Mouse (Mus musculus): ENCODE measurements around the gene Unc5cl.
A peak's percentile ranks its signal among the peaks of the same experiment; 100 is the strongest.

The Unc5cl gene

DNA sequence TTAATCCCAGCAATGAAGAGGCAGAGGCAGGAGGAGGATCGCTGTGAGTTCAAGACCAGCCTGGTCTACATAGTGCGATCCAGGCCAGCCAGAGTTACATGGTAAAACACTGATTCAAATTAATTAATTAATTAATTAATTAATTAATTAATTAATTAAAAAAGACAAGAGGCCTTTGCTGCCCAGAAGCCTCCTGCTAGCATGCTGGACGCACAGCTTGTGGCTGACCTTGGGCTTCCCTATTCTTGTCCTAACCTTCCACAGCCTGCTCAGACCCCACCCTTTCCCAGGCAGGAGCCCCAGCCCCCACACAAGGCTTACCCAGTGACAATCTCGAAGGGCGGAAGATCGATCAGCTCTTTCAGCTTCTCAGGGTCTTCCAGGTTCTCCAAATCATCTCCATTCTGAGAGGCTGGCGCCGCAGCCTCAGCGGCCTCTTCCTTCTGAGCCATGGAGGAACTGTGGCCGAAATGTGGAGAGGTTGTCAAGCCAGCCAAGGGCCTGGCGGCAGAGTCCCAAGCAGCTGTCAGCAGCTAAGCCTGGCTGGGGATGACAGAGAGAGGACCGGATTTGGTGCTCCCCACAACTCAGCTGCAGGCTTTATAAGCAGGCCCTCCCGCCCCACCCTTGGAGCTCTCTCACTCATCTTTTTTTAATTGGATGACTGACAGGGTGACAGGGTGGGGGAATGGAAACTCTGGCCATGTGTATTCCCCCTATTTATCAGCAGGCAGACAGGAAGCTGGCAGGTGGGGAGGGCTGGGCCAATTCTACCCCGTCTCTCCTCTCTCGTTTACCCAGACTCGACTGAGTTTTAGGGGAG lies 22.3 kb upstream of the Unc5cl start, which contains the start of gene Apobec2:
Gene Apobec2, minus strand, starts transcription at position 773 of the 823 bp plus-strand sequence.
- DNase-seq = no peak

DNA sequence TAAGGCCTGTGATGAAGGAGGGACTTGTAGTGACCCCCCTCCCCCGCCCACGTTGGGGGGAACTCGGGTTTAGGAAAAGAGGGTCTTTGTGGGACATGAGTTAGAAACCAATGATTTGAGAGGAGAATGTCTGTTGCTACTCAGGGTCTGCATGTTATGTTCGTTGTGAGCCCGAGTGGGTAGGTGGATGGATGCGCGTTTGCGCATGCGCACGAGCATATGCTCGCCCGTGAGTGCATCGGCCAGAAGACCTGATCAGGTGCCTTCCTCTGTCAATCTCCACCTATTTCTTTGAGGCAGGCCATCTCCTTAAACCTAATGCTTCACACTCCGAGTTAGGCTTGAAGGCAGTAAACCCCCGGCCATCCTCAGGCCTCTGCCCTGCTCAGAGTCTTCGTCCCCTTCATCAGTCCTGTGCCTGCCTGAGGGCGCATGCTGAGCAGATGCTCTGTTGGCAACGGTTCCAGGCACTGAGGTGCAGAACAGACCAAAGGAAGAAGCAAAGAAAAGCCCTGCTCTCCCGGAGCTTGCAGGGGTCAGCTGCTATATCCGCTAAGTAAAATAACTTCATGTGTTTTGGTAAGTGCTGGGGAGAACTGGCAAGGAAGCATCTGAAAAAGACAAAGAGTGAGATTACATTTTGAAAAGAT lies 21.6 kb upstream of the Unc5cl start:
- DNase-seq = no peak

DNA sequence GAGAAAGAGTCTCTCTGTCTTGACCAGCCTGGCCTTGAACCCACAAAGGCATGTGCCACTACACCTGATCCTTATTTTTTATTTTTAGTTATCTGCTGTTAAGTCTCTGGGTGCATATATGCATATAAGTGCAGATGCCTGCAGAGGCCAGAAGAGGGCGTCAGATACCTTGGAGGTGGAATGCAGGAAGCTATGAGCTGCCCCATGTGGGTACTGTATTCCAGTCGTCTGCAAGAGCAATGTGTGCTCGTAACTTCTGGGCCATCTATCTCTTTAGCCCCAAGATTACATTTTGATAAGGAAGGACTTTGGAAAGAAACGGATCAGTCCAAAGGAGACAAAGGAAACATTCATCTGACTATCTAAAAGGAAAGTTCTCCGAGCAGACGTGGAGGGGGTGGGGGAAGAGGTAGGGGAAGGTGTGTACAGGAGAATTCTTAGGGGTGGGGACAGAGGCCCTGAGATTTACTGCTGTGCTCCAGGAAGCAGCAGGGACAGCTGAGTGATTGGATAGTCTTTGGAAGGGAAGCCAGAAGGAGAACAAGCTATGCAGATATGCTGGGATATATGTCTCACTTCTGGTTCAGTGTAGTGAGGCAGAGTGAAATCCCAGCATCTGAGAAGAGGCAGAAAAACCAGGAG lies 20.9 kb upstream of the Unc5cl start:
- no peak for DNase-seq

DNA sequence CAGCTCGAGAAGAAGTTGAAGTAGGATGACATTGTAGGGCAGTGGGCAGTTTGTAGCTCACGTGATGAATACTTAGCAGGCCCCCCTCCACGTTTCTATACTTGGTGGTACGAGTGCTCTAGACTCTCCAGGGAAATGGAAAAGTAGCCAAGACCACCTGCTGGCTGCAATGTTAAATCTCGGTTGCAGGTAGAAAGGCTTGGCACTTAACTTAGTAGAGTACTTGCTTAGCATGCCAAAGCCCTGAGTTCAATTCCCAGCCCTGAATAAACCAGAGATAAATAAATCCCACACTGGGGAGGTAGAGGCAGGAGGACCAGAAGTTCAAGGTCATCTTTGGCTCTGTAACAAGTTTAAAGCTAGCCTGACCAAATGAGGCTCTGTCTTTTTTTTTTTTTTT lies 20.2 kb upstream of the Unc5cl start:
- no peak for DNase-seq

DNA sequence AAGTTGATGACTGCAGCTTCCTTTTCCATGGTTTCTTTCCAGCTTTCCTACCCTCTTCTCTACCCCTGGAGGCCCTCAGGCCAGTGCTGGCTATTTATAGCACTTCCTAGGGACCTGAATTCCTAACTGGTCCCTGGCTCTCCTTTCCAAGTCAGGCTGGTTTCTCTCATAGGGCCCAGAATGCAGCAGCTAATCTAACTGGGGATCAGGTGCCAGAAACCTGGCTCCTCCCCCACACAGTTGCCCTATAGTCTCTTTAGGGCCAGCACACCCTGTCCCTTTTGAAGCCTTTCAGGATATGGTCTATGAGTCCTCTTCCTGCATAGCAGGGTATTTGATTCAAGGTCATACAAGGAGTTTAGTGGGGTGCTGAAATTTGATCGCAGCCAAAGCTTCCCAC lies 18.2 kb upstream of the Unc5cl start:
- DNase-seq = no peak

DNA sequence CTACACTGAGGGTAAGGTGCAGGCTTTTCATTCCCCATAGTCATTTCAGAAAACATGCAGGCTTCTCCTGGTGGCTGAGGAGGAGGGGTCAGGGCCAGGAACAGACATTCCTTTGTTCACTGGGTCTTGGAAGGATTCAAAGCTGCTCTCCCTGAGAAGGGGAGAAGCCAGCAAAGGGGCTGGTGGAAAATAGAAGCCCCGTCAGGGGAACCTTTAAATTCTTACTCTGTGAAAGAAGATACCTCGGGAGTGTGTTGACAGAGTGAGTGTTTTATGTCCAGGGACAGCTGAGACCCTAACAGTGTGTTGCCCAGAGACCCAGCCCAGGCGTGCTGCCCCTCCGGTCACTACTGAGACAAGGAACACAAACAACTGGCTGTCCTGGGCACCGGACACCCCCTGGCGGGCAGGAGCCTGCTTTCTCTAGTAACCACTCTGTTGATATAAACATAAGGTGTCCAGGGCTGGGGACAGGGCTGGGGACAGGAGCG lies 17.2 kb upstream of the Unc5cl start:
- no peak for DNase-seq

DNA sequence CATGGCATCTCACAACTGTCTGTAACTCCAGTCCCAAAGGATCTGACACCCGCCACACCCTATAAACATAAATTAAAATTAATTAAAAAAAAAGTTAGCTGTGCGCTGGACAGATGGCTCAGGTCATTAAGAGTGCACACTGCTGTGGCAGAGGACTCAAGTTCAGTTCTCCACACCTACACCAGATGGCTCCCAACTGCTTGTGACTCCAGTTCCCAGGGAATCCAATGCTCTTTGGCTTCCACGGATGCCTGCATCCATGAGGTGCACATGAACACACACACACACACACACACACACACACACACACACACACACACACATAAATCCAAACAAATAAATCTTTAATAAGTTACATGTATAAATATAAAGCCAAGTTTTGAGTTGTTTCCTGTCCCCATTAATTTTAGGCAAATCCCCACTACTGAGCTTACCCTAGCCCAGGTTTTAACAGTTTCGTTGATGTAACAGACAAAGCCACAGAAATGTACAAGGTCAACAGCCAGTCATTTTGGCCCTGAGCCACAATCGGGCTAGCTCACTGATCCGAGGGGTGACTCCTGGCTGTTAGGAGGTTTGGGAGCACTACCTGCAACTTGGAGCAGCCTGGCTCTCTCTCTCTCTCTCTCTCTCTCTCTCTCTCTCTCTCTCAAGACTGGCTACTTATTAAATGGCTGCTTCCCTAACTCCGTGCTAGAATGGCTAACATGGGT lies 11.8 kb upstream of the Unc5cl start:
- DNase-seq = no peak

DNA sequence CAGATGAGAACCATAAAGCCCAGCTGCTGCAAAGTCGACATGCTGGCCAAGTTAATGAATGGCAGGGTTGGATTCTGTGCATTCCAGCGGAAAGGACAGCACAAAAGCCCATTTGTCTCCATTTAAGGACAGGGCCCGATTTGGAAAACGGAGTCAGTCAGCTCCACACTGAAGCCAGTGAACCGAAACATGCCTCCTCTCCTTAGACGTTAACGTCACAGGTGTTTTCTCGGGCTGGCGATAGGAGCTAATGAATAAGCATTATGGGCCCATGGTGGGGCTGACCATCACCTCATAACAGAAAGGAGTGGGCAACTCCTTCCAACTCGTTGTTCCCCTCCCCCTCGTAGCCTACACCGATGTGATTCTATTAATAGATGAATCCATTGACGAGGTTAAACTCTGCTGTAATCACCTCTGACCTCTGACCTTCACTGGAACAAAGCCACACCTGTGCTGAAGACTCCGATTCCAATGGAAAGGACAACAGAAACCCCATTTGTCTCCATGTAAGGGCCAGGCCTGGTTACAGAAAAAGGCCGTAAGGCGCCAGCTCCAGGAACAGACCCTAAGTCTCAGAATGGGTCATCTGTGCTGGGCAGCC lies 11.1 kb upstream of the Unc5cl start:
- DNase-seq = no peak

DNA sequence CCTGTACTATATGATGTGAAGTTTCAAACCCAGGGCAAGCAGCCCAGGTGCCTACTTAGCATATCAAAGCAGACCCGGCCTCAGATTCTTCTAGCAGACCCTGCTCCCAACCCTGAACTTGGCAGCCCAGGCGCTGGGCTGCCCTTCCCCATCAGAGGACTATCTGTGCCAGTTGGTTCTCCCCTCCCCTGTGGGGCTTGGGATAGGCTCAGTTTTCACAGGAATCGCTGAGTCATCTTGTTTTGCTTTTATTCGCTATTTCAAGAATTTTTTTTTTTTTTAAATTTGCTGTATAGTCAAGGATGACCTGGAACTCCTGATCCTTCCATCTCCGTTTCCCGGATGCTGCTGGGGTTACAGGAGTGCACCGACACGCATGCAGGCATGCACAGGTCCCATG lies 7.0 kb upstream of the Unc5cl start:
- no peak for DNase-seq

DNA sequence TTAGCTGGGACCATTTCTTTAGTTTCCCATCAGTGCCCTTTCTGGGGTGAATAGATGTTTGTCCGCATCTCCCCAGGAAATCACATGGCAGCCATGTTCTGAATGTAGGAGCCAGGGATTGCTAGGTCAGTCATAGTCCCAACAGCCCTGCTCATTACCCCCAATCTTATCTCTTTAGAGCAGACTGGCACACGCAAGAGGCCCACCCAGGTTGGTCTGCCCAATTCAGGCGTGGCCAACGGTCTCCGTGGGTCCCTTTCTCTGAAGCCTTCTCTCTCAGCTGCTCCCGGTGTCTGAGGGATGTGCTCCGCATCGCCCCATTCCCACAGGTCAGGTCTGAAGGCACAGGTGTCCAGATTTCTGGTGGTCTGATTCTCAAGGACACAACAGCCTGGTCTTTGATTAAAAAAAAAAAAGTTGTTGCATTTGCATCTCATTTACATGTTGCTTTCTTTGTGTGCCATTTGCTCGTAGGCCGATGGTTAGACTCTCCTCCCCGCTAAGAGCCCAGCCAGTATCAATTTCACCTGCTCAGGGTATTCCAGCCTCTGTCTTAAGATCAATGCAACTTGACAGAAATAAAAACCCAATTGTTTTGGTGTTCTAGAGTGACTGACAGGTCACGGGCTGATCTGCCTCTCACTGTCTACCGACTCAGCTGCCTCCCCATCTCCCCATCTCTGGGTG lies 3.9 kb upstream of the Unc5cl start:
- DNase-seq = no peak

DNA sequence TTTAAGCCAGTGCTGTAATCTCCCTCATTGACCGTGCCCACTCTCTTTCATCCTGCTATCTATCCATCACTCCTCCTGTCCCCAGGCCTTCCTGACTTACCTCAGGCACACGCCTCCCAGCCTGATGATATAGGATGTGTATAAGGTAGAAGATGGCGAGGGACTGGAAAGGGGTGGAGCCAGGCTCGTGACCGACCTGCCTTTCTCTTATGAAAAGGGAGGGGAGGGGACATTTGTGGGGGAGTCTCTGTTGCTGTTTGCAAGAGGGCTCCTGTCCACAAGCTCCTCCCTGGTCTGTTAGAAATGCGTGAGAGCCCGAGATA lies 3.4 kb upstream of the Unc5cl start, which contains the start of gene Tspo2:
Gene Tspo2, minus strand, starts transcription at position 170 of the 323 bp plus-strand sequence.
- DNase-seq = no peak

DNA sequence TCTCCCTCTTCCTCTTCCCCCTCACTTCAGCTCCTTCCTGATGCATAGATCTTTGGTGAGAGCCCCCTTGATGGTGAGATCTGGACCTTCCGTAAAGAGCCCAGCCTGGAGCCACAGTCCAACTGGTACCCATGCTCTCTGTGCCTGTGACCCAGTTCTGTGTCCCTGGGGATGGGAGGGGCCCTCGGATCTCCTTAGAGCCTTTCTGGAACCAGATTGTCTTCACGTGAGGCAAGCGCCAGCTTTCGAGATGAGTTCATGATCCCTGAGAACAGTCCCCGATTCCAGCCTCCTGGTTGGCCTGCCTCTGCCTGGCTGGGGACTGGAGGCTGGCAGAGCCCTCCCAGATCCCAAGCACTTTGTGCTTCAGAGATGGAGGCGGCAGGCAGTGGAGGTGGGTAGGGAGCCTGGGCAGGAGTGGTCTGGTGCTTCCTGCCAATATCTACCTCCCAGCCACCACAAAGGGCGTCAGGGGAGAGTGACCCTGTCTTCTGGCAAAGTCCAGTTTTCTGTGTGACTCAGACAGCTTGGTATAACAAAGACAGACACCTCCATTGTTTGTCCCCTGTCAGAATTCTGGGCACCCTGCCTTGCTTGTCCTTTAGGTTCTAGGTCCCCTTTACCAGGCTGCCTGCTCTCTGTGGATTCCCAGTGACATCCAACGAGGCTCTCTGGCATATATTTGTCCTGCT lies 2.8 kb upstream of the Unc5cl start:
- no peak for DNase-seq

DNA sequence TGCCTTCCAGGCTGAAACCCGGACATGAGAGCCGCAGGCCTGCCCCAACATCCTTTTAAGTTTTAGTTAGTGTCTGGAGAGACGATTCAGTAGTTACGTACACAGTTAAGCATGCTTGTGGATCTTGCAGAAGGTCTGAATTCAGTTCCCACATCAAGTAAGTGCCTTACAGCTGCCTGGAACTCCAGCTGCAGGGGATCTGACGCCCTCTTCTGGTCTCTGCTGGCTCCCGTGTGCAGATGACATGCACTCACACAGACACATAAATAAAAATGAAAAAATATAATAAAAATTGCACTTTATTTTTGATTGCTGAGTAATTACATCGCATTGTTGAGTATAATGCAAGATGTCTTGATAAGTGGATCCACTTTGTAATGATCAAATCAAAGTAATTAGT lies 1.2 kb upstream of the Unc5cl start:
- DNase-seq = no peak

DNA sequence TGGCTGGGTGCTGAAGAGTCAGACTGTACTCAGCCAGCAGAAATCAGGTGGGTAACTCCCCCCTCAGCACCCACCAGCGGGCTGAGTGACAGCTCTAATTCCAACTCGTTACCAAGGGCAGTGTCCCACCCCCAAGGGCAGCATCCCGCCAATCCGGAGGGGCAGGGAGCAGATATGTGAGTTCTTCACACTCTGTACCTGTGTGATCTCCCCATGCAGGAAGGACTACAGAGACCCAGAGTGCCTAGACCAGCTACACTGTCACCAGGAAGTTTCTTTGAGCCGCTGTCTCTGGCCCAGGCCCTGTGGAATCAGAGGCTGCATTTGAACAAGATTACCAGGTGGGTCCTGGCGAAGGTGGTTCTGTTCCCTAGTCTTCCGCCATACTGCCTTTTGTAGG lies 511 bp upstream of the Unc5cl start:
- no peak for DNase-seq

DNA sequence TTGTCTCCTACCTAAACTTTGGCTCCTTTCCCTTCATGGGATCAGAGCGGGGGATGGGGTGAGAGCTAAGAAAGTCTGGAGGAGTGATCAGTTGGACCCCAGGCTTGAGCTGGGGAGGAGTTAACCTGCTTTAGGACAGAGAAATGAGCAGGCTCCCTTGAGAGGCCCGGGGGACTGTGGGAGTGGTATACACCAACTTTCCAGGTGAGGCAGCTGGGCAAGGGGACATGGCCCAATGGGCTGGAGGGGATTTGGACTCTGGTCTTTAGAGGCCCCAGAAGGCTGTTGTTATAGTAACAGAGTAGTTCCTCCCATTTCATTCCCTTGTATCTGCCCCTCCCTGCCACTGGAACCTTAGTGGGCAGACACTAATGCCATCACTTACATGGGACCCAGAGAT lies 1.3 kb downstream of the Unc5cl start:
- no peak for DNase-seq

DNA sequence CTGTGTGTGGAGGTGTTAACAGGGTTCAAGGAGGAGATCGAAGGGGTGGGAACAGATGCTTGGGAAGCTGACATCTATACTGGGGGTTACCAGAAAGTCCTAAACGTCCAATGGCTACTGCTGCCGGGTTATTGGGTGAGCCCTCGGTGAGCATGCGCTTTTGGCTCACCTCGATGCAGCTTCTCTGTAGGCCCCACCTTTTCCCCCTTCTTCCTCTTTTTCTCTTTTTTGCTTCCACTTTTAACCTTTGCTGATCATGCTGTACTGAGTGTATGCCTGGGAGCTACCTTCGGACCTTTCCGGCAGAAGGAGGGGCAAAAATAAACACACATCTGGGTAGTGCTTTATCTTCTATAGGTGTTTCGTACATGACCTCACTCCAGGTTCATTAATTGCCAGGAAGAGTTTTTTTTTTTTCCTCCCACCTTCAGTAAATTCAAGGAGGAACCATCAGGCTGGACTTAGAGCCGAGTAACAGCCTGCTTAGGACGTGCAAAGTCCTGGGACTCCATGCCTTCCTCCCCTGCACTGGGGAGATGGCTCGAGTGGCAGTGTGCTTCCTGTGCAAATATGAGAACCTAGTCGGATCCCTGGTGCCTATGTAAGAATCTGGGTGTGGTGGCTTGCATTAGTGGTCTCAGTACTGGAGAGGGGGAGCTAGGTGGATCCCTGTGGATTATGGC lies 3.4 kb downstream of the Unc5cl start:
- DNase-seq = no peak

DNA sequence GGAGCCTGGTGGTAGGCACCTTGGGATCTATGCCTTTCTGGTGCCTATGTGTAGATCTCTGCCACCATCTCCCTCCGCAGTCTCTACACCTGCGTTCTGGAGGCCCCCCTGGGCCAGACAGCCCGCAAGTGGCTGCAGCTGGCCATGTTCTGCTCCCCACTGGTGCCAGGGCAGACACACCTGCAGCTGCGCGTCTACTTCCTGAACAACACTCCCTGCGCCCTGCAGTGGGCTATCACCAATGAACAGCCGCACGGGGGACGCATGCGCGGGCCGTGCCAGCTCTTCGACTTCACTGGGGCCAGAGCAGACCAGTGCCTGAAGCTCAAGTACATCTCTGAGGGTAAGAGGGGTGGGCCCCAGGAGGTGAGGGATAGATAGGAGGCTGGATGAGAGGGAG lies 7.4 kb downstream of the Unc5cl start:
- DNase-seq = peak; percentile 86

DNA sequence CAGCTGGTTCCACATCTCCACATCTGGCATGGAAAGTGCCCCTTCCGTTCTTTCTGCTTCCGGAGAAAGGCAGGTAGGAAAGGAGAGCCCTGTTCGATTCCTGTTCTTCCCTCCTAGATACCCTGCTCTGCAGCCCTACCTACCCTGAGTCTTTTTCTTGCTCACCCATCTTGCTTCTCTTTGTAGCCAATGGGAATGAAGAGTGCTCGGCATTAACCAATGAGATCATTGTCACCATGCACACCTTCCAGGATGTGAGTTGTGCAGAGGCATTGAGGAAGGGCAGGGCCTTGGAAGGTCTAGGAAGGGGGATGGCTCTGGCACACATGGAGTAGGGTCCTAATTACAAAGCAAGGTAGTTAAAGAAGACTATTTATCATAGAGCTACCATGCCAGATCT lies 8.7 kb downstream of the Unc5cl start:
- DNase-seq = no peak

DNA sequence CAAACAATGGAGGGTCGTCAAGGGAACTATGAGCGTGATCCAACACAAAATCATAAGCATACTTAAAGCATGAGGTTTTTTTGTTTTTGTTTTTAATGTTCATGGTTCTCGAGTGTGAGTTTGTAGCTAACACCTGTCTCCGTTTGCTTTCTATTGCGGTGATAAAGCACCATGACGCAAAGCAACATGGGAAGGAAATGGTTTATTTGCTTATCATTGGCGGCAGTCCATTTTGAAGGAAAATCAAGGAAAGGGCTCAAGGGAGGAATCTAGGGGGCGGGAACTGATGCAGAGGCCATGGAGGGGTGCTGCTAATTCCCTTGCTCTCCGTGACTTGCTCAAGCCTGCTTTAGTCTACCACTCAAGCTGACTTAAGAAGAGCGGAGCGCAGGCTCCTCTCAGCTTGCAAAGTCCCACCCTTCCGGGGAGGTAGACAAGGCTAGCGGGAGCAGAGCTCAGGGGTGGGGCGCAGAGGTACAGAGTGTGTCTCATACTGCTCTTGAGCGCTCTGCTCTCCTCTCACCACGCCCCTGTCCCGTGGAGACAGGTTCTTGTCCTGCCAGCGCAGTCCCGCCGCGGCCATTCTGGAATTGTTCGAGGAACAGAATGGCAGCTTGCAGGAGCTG lies 12.2 kb downstream of the Unc5cl start:
- peak; percentile 56 for DNase-seq
